Mouse (Mus musculus) ES-Bruce4 (cell line): ENCODE measurements around the gene Plppr3. TPM values are rescaled to one million over a fixed set of nuclear protein-coding genes. Genes with fewer than 3 reads are reported as not detected.

ENCODE experiments used
- H3K27ac ChIP-seq: 2 replicates; pipeline ENCODE4 v1.5.1; 2012; ENCODE audit warnings: low read length, inconsistent platforms; ENCODE audit not compliant: insufficient read depth
- H3K27me3 ChIP-seq: 2 replicates; pipeline ENCODE4 v1.6.1; 2012; ENCODE audit warnings: mild to moderate bottlenecking, low read length, inconsistent platforms; ENCODE audit not compliant: control insufficient read depth, poor library complexity, insufficient read depth, severe bottlenecking
- H3K36me3 ChIP-seq: 2 replicates; pipeline ENCODE4 v1.6.1; 2012; ENCODE audit warnings: inconsistent platforms, mild to moderate bottlenecking, low read length, moderate library complexity; ENCODE audit not compliant: control insufficient read depth, poor library complexity, insufficient read depth, severe bottlenecking
- H3K4me1 ChIP-seq: one replicate; pipeline ENCODE4 v1.8.1; 2011; ENCODE audit warnings: low read length; ENCODE audit not compliant: control insufficient read depth, insufficient read depth
- H3K4me3 ChIP-seq: 2 replicates; pipeline ENCODE4 v1.5.1; 2011; ENCODE audit warnings: low read depth, mild to moderate bottlenecking, low read length
- H3K9ac ChIP-seq: 2 replicates; pipeline ENCODE4 v1.6.1; 2012; ENCODE audit warnings: low read depth, mild to moderate bottlenecking, inconsistent platforms; ENCODE audit not compliant: poor library complexity, severe bottlenecking
- H3K9me3 ChIP-seq: replicated peaks from 2 replicates; pipeline ENCODE4 v1.6.1; 2012; ENCODE audit warnings: mild to moderate bottlenecking, low read length, inconsistent platforms; ENCODE audit not compliant: control insufficient read depth, poor library complexity, insufficient read depth, severe bottlenecking
- CTCF ChIP-seq: IDR thresholded peaks from one replicate; pipeline ENCODE4 v1.8.1; 2011; ENCODE audit warnings: low read depth, low read length
- EP300 ChIP-seq: IDR thresholded peaks from 2 replicates; pipeline ENCODE4 v1.6.1; 2011; ENCODE audit warnings: low read depth, low read length; ENCODE audit not compliant: insufficient read depth
- POLR2A ChIP-seq: IDR thresholded peaks from one replicate; pipeline ENCODE4 v1.8.1; 2011; ENCODE audit warnings: low read length; ENCODE audit not compliant: insufficient read depth
- polyA plus RNA-seq: library from polyadenylated mRNA; stranded (reverse); fragments of >200 nt; gene quantifications from 2 replicates; pipeline ENCODE4 v1.2.4, GENCODE M21; 2011; ENCODE audit warnings: low read depth; ENCODE audit not compliant: missing spikeins, insufficient read depth, insufficient read length

Gene Plppr3
- polyA plus RNA-seq, 1 experiment, result 6.4 TPM

- Histone ChIP-seq H3K9ac (no peak overlapping the region), H3K36me3 (no peaks in the 10 kb centered on the region), H3K9me3 (no peaks in the 10 kb centered on the region), H3K27me3 (no peaks in the 10 kb centered on the region), H3K27ac (no peak overlapping the region), H3K4me3 (no peak overlapping the region), H3K4me1 (no peaks in the 10 kb centered on the region)
- TF ChIP-seq POLR2A, result no peak
- TF ChIP-seq CTCF, result peak; percentile 98
- TF ChIP-seq EP300, result 0 out of 2 replicates have a peak, but pooled peaks have one; percentile 7
These were observed 39.5 kb downstream of the Plppr3 start for GRCm38 (mm10) chr10:79834769-79835398.

DNA sequence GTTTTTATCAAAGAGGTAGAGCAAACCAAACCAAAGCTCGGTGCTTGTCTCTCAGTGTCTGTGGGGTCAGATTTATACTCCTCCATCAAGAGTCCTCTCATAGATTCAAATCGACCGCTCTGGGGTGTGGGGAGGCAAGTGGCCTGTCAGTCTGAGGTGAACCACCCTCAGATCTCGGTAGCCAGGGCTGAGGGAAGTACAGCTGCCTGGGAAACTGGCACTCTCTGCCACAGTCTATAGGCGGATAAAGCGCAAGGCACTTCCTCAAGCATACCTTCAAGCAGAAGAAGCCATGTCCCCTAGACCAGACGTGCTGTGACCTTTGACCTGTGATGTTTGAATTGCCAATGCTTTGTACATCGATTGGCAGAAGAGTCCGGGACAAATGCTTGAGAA is 41.6 kb downstream of the Plppr3 start:
- H3K36me3 ChIP-seq, result no peaks in the 10 kb centered on the region
- H3K4me3 ChIP-seq, result no peak overlapping the region
- no peak overlapping the region for H3K9ac ChIP-seq
- H3K9me3 ChIP-seq, result no peaks in the 10 kb centered on the region
- no peak for TF ChIP-seq EP300
- no peak for TF ChIP-seq CTCF
- TF ChIP-seq POLR2A, result no peak
- H3K4me1 ChIP-seq, result no peaks in the 10 kb centered on the region
- no peaks in the 10 kb centered on the region for H3K27me3 ChIP-seq
- H3K27ac ChIP-seq, result no peak overlapping the region

DNA sequence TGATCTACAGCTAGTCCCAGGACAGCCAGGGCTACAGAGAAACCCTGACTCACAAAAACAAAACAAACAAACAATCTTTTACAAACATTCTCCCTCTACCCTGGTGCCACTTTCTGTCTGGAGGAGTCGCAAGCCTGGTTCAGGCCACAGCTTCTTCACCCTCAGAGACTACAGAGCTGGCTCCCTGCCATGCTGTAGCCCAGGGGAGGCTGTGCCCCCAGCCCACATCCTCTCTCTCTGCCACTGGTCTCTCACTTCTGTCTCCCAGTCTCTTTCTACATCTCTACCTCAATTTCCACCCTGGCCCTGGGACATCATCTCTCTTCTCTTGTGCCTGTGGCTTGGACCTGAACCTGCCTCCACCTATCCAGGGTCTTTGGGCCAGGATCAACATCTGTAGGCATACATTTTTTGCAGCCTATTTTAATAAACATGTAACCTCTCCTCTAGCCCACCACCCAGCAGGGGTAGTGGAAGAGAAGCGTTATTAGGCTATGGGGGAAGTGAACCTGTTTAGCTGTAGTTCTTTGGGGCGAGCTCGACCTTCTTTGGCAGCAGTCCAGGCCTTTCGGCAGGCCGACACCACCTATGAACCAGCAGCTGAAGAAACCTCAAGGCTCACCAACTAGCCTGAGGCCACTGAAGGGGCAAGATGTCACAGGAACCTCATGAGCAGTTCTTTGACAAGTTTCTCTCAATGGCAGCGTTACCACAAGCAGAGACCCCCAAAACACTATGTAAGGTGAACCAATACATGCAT is 42.2 kb downstream of the Plppr3 start:
- H3K4me3 ChIP-seq, result no peak overlapping the region
- no peaks in the 10 kb centered on the region for H3K36me3 ChIP-seq
- no peaks in the 10 kb centered on the region for H3K9me3 ChIP-seq
- H3K27ac ChIP-seq, result no peak overlapping the region
- TF ChIP-seq EP300 (no peak), POLR2A (no peak), CTCF (no peak)
- H3K27me3 ChIP-seq, result no peaks in the 10 kb centered on the region
- no peaks in the 10 kb centered on the region for H3K4me1 ChIP-seq
- no peak overlapping the region for H3K9ac ChIP-seq

DNA sequence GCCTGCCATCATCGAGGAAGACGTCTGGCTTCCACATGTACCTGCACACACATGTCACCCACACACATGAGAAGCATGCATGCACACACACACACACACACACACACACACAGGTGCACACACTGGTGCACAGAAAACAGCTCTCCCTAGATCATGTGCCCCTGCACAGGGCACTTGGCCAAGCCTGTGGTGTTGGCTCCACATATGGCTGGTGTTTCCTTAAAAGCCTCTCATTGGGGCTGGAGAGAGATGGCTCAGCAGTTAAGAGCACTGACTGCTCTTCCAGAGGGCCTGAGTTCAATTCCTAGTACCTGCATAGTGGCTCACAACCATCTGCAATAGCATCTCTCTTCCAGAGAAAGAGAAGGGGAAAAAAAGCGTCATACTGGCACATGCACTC is 42.9 kb downstream of the Plppr3 start:
- Histone ChIP-seq H3K4me3 (no peak overlapping the region), H3K9me3 (no peaks in the 10 kb centered on the region), H3K9ac (no peak overlapping the region), H3K27me3 (no peaks in the 10 kb centered on the region), H3K27ac (no peak overlapping the region), H3K4me1 (no peaks in the 10 kb centered on the region), H3K36me3 (no peaks in the 10 kb centered on the region)
- TF ChIP-seq EP300, result no peak
- TF ChIP-seq CTCF, result no peak
- TF ChIP-seq POLR2A, result no peak

DNA sequence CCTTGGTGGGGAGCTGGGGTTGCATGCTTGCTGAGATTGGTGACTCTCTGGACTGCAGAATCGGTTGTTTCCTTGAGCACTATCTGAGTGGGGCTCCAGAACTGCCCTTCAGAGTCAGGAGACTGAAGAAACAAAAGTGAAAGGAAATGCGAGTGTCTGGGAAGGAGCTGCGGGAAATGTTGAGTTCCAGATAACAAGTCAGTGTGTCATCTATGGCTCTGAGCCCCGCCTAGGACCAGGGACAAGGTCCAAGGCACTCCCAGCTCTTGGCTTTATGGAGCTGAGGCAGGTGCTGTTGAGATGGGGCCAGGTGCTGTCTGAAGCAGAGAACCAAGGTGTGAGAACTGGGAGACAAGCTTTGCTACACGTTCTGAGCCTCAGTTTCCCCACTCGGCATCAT is 50.0 kb downstream of the Plppr3 start:
- no peak overlapping the region for H3K27ac ChIP-seq
- H3K4me1 ChIP-seq, result peaks cover 15% of the 10 kb centered on the region
- no peaks in the 10 kb centered on the region for H3K9me3 ChIP-seq
- no peaks in the 10 kb centered on the region for H3K36me3 ChIP-seq
- H3K4me3 ChIP-seq, result no peak overlapping the region
- no peak for TF ChIP-seq POLR2A
- no peak for TF ChIP-seq EP300
- H3K27me3 ChIP-seq, result no peaks in the 10 kb centered on the region
- H3K9ac ChIP-seq, result no peak overlapping the region

DNA sequence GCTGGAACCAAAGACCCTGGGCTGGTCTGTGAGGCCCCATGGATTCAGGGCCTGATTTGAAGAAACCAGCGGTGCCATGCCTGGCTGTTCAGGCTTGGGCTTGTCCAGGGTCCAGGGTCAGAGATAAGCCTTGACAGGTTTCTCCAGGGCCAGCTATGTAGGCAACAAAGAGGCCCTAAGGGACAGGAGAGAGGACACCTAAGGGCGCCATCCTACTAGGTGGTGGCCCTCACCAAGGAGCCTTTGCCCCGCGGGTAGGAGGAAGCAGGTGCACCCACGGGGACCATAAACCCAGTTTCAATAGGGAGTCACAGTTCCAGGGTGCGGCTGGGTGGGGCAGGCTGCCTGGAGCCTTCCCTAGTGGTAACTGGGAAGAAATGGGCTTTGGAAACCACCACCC is 51.4 kb downstream of the Plppr3 start:
- H3K36me3 ChIP-seq, result no peaks in the 10 kb centered on the region
- H3K9me3 ChIP-seq, result no peaks in the 10 kb centered on the region
- no peak overlapping the region for H3K27ac ChIP-seq
- H3K27me3 ChIP-seq, result no peaks in the 10 kb centered on the region
- TF ChIP-seq POLR2A (no peak), EP300 (no peak)
- H3K4me3 ChIP-seq, result no peak overlapping the region
- H3K4me1 ChIP-seq, result peaks cover 19% of the 10 kb centered on the region
- no peak overlapping the region for H3K9ac ChIP-seq
